Mouse (Mus musculus): ENCODE data around the gene Fam243. TPM values are rescaled to one million over a fixed set of nuclear protein-coding genes. Genes with fewer than 3 reads are reported as not detected.

Fam243 gene
- not detected for total RNA-seq (2021)
- long read RNA-seq, experiment 1: 0 reads
- long read RNA-seq, experiment 2: 0 reads

- DNase-seq: no peak
- intact Hi-C loops (cut with DNase I; ENCODE audit: low total_unique reads): no loop called here
These were observed at the start of gene Fam243 for GRCm38 (mm10) chr16:92321341-92321740. Gene Fam243 (minus strand): TSS chr16:92321441.

- no peak for DNase-seq
- intact Hi-C loops (cut with DNase I; ENCODE audit: low total_unique reads): no loop called here
These were observed 48.0 kb upstream of the Fam243 start for GRCm38 (mm10) chr16:92369260-92369659.

DNA sequence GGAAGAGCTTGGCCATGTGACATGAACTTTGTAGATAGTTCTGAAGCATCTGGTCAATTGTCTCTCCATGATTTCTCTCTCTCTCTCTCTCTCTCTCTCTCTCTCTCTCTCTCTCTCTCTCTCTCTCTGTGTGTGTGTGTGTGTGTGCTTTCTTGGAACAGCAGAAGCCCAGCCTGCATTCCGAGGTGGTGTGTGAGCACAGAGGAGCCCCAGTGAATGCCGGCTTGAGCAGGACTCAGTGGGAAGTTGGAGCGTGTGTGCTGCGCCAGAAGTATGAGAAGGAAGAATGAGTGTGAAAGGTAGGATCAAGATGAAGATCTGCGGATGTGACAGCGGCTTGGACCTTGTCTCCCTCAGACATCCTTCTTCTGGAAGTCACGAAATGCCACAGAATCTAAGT is 44.2 kb upstream of the Fam243 start:
- intact Hi-C loops (cut with DNase I; ENCODE audit: low total_unique reads): no loop called here
- DNase-seq: no peak

- no peak for DNase-seq
- intact Hi-C loops (cut with DNase I; ENCODE audit: low total_unique reads): no loop called here
These were observed 39.5 kb upstream of the Fam243 start for GRCm38 (mm10) chr16:92360711-92361110.

DNA sequence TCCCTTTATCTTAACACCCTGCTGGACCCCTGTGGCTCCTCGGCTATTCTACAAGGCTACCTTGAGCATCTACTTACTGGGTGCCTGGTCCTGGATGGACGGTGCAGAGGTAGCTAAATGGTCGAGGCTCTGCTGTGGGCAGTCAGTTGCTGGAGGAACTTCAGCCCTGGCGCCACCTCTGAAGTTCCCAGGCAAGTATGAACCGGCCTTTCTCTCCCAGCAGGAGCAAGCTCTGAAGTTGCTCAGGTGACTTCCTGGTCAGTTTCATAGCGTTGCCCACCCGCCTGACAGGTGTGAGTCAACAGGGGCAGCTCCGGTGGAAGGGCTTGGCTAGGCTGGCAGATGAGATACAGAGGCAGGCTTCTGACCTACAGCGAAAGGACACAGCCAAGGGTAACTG is 38.0 kb upstream of the Fam243 start, which contains the start of gene Kcne1:
Kcne1 (minus strand) TSS at position 240 of the 400 bp plus-strand sequence.
- intact Hi-C loops (cut with DNase I; ENCODE audit: low total_unique reads): no loop called here
- no peak for DNase-seq

DNA sequence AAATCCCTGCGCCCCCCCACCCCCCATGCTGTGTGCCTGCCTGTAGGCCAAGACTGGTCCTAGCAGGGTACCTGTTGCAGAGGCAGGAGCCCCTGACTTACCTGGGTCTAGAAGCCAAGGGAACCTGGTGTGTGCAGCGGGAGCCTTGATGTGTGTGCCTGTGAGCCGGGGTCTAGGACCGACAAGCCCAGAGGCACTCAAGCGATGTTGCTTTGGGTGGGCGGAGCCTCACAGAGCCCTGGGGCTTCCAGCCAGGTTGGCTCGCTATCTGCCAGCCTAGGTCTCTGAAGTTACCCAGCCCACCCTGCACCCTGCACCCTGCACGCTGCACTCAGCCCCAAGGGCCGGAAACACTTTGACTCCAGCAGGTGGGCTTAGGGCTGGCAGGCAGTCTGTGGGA is 37.5 kb upstream of the Fam243 start:
- DNase-seq: no peak
- intact Hi-C loops (cut with DNase I; ENCODE audit: low total_unique reads): no loop called here

- intact Hi-C loops (cut with DNase I; ENCODE audit: low total_unique reads): no loop called here
These were observed 36.3 kb upstream of the Fam243 start for GRCm38 (mm10) chr16:92357566-92357965.

GRCm38 (mm10) chr16:92357023-92357422 is 35.8 kb upstream of the Fam243 start:
- intact Hi-C loops (cut with DNase I; ENCODE audit: low total_unique reads): no loop called here
- no peak for DNase-seq

More at GRCm38 (mm10) chr16:92357566-92357965, 36.3 kb upstream of the Fam243 start:
- no peak for DNase-seq

DNA sequence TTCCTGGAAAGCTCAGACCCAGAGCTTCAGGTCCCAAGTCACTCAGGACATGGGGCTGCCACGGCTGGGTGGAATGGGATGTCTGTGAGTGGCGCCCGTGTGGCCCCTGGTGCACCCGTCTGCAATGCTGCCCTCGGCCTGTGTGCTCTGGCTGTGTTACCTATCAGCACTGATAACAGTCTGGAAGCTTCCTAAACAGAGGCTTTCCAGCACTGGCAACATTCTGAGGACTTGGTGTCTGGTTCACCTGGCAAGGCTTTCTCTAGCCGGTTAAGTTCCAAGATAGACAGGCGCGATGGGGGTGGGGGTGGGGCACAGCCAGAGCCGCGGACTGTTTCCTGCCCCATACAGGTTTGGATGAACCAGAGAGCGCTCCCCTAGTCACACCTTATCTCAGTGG is 34.7 kb upstream of the Fam243 start:
- intact Hi-C loops (cut with DNase I; ENCODE audit: low total_unique reads): no loop called here
- DNase-seq: no peak

- no peak for DNase-seq
- intact Hi-C loops (cut with DNase I; ENCODE audit: low total_unique reads): no loop called here
These were observed 34.1 kb upstream of the Fam243 start for GRCm38 (mm10) chr16:92355366-92355765.

- DNase-seq: no peak
- intact Hi-C loops (cut with DNase I; ENCODE audit: low total_unique reads): no loop called here
These were observed 32.7 kb upstream of the Fam243 start for GRCm38 (mm10) chr16:92353897-92354296.

GRCm38 (mm10) chr16:92353295-92353694 is 32.1 kb upstream of the Fam243 start:
- intact Hi-C loops (cut with DNase I; ENCODE audit: low total_unique reads): no loop called here
- no peak for DNase-seq

- peak; percentile 36 for DNase-seq
- intact Hi-C loops (cut with DNase I; ENCODE audit: low total_unique reads): loop anchor here (5.0 to 10.0 kb wide), 2 partner anchors 33 to 106 kb away; no protein-coding TSS in a partner anchor
These were observed 27.7 kb upstream of the Fam243 start for GRCm38 (mm10) chr16:92348941-92349340.

DNA sequence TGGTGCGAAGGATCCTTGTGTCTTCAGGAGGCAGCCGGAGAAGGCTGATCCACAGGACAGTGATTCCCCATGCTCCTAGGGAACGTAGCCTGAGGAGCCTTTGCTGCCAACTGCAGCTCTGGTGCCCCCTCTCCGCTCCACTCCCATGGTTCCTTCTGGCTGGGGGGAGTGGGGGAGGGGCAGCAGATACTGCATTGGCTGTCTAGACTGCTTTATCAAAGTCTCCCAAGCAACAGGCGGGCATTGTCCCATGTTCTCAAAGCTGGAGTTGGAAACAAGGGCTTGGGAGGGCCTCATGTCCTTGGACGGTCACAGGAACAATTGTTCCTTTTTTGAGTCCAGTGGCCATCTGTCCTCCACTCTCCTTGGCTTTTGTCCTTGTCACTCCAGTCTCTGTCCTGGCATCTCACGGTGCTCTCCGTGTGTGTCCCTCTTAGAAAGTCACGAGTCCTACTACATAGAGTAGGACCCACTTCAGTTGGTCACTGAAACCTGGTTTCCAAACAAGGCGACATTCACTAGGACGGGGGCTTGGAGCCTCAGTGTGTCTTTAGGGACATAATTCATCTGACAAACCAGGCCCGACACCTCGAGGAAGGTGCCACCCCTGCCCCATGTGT is 25.2 kb upstream of the Fam243 start:
- DNase-seq: peak; percentile 31
- intact Hi-C loops (cut with DNase I; ENCODE audit: low total_unique reads): loop anchor here (5.0 to 10.0 kb wide), 2 partner anchors 36 to 108 kb away; no protein-coding TSS in a partner anchor

- intact Hi-C loops (cut with DNase I; ENCODE audit: low total_unique reads): loop anchor here (5.0 to 10.0 kb wide), 2 partner anchors 37 to 110 kb away; no protein-coding TSS in a partner anchor
- DNase-seq: no peak
These were observed 23.9 kb upstream of the Fam243 start for GRCm38 (mm10) chr16:92345177-92345576.

DNA sequence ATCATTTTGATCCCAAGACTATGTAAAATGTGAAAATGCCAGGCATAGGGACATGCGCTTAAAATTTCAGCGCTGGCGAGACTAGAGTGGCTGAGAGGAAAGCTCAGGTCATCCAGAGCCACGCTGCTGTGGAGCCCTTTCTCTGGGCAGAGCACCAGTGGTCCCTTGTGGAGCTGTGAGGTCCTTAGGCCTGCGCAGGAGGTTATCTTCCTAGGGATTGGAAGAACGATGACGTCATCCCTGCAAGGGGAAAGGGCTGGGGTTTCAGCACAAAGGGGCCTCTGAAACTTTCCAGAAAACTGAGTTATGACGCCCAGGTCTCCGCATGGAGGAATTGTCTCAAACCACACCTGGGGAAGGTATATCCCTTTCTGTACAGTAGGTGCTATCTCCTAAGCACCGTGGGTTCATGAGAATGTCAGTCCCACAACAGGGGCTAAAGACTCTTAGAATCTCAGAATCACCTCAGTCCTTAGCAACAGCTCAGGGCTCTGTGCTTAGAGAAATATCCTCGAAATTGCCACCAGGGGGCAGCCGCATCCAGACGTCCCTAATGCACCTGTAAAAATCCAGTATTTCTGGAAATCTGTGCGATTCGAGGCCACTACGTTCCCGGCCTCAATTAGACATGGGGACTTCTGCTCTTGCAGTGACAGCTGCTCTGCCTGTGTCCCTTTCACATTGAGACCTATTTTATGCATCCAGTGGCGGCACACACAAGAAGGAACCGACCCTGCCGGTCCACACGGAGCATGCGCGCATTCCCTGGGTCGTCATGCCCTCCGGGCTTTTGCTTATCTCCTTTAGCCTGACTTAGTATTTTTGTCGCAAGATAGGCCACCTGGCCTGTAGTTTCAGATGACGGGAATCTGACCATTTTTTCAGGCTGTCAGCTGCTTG is 19.6 kb upstream of the Fam243 start:
- intact Hi-C loops (cut with DNase I; ENCODE audit: low total_unique reads): loop anchor here (5.0 to 10.0 kb wide), 2 partner anchors 114 to 141 kb away; no protein-coding TSS in a partner anchor
- DNase-seq: peak; percentile 53

DNA sequence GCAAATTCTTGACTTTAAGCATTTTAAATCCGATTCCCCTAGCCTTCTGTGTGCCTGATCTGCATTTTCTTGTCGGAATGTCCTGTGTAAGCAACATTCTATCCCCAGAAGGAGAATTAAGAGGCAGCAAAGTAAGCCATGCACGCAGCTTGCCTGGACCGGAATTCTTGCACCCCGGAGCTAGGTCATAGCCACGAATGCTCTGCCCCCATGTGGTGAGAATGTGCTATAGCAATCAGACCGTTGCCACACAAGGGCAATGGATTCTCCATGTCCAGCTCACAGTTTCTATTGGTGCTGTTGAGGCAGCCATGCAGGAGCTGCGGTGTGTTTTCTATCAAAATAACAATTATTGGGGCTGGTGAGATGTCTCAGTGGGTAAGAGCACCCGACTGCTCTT is 15.0 kb upstream of the Fam243 start:
- DNase-seq: peak; percentile 76

DNA sequence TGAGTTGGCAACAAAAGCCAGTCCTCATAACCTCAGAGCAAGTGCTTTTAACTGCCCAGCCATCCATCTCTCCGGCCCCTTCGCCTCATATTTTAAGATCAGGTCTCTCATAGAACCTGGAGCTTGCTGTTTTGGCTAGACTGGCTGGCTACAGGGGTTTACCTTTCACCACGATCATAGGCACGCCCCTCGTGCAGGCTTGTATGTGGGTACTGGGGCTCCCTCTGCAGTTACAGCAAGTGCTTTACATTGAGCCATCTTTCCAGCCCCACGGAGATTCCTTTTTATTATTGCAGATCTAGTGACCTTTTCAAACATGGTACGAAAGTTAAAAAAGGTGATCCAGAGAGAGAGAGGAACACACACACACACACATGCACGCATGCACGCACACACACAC is 13.4 kb upstream of the Fam243 start:
- DNase-seq: no peak
- intact Hi-C loops (cut with DNase I; ENCODE audit: low total_unique reads): no loop called here

More for the DNA sequence above, 15.0 kb upstream of the Fam243 start:
- intact Hi-C loops (cut with DNase I; ENCODE audit: low total_unique reads): no loop called here

DNA sequence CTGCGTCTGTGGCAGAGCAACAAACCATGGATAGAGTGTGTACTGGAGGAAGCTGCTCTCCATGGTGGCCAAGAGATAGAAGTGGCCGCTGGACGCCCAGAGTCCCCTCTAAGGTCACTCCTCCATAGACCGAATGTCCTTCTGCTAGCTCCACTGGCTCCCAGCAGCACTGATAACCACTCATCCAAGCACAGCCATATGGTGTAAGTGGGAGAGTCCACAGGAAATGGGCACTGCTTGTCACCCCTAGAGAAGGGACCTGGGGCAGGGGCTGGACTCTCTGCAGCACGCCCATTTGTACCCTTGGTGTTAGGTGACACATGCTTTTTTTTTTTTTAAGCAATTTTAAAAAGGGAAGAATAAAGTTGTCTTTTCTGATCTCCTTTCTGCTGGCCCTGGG is 9.7 kb upstream of the Fam243 start:
- DNase-seq: no peak
- intact Hi-C loops (cut with DNase I; ENCODE audit: low total_unique reads): no loop called here

- no peak for DNase-seq
- intact Hi-C loops (cut with DNase I; ENCODE audit: low total_unique reads): no loop called here
These were observed 6.7 kb upstream of the Fam243 start for GRCm38 (mm10) chr16:92327911-92328310.

- no peak for DNase-seq
- intact Hi-C loops (cut with DNase I; ENCODE audit: low total_unique reads): no loop called here
These were observed 3.8 kb upstream of the Fam243 start for GRCm38 (mm10) chr16:92325062-92325406.
